ENCODE assay signal across 11 mouse cellular contexts in the genomic region with DNA sequence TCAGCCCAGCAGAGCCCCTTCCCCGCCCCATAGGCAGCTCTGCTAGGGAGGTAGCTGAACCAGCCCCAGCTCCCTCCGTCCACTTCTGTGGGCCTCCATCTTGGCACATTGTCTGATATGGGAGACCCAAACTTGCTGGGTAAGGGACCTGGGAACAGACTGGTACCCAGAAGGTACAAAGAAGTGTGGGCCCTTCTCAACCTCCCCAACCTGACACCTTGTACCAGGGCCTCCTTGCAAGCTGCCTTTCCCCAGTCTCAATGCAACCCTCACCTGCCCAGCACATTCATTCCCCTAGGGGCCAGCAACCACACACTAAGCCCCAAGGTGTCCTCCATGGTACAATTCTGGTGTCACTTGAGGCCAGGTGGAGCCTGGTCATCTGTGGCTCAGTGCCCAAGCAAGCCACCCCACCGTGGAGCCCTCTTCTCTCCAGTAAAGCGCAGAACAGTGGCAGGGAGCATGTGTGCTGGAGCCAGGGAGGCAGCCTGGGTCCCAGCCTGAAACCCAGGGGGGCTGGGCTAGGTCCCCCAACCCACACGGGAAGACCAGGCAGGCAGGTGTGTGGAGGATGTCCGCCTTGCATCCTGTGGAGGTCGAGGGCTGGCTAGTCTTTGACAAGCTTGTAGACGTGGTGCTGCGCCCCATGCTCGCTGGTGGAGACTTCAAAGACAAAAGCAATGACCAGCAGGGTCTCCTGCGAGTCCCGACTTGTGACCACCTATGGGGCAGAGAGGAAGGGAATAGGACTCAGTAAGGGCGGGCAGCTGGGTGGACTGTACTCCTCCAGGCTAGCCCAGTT. TPM values are rescaled to one million over a fixed set of nuclear protein-coding genes. Genes with fewer than 3 reads are reported as not detected.
A peak's percentile ranks its signal among the peaks of the same experiment; 100 is the strongest.
DNase-seq lines count a peak whose midpoint lies in the region; ATAC-seq and TF ChIP-seq lines count a peak whose summit lies in the region.
"Had no signal": no experiment of that assay in that cellular context is flagged by ENCODE, and none has a peak within 500 bp of the region (broad histone marks: within the 10 kb centered on the region; RNA-seq: fewer than 3 reads in every experiment).

No protein-coding gene starts in this region.

- no peak overlapping the region for H3K9ac ChIP-seq in lung, postnatal 0 days (replicated peaks; ENCODE audit: low read depth)
- H3K9ac ChIP-seq in hindbrain, embryonic 13.5 days = peak overlapping the region; percentile 13; the same call in 1 of the 2 replicates
- 0 out of 2 replicates have a peak overlapping the region, but pooled peaks have one; percentile 18 for H3K9ac ChIP-seq in stomach, postnatal 0 days (ENCODE audit: low read length)
- H3K9ac ChIP-seq: neural tube, embryonic 13.5 days had no signal

- TF ChIP-seq EP300 in lung, postnatal 0 days (IDR thresholded peaks at IDR 0.05) = no peak
- no peak for TF ChIP-seq EP300 in stomach, postnatal 0 days (optimal IDR thresholded peaks at IDR 0.05)

- ATAC-seq in lung, postnatal 0 days = no peak
- ATAC-seq in hindbrain, embryonic 13.5 days (ENCODE audit: low FRiP score) = no peak
- ATAC-seq in stomach, postnatal 0 days (ENCODE audit: low FRiP score, low TSS enrichment) = no peak
- ATAC-seq in CD4-positive, CD25-positive, alpha-beta regulatory T cell, adult 4 months = no peak

- H3K4me3 ChIP-seq in heart, embryonic 10.5 days = 0 out of 2 replicates have a peak overlapping the region, but pooled peaks have one; percentile 1
- H3K4me3 ChIP-seq in lung, postnatal 0 days (ENCODE audit: low read depth, low read length) = no peak overlapping the region
- H3K4me3 ChIP-seq in hindbrain, embryonic 13.5 days = no peak overlapping the region
- H3K4me3 ChIP-seq in stomach, postnatal 0 days (ENCODE audit: low read depth, low read length) = no peak overlapping the region
- no peak overlapping the region for H3K4me3 ChIP-seq in left cerebral cortex, adult 2 months
- H3K4me3 ChIP-seq: neural tube, embryonic 13.5 days had no signal

- H3K9me3 ChIP-seq in heart, embryonic 10.5 days = no peaks in the 10 kb centered on the region
- H3K9me3 ChIP-seq in lung, postnatal 0 days (ENCODE audit: low read length) = no peaks in the 10 kb centered on the region
- H3K9me3 ChIP-seq in hindbrain, embryonic 13.5 days = no peaks in the 10 kb centered on the region
- H3K9me3 ChIP-seq in stomach, postnatal 0 days (ENCODE audit: control insufficient read depth, low read length) = no peaks in the 10 kb centered on the region
- H3K9me3 ChIP-seq: neural tube, embryonic 13.5 days had no signal

- H3K27me3 ChIP-seq in heart, embryonic 10.5 days (ENCODE audit: insufficient read depth, poor library complexity, severe bottlenecking) = no peaks in the 10 kb centered on the region
- no peaks in the 10 kb centered on the region for H3K27me3 ChIP-seq in lung, postnatal 0 days (replicated peaks; ENCODE audit: insufficient read depth, low read length)
- H3K27me3 ChIP-seq in hindbrain, embryonic 13.5 days = no peaks in the 10 kb centered on the region
- no peaks in the 10 kb centered on the region for H3K27me3 ChIP-seq in stomach, postnatal 0 days (ENCODE audit: control insufficient read depth, insufficient read depth, low read length)
- H3K27me3 ChIP-seq: neural tube, embryonic 13.5 days had no signal

- peaks cover 74% of the 10 kb centered on the region for H3K36me3 ChIP-seq in heart, embryonic 10.5 days
- H3K36me3 ChIP-seq in lung, postnatal 0 days (ENCODE audit: insufficient read depth, low read length) = peaks cover 18% of the 10 kb centered on the region; the same call in 1 of the 2 replicates
- peaks cover 31% of the 10 kb centered on the region for H3K36me3 ChIP-seq in hindbrain, embryonic 13.5 days
- peaks cover 17% of the 10 kb centered on the region for H3K36me3 ChIP-seq in stomach, postnatal 0 days (ENCODE audit: control insufficient read depth, insufficient read depth, low read length)

- intact Hi-C loops in heart, postnatal 25 days (cut with DNase I) = no loop called here
- intact Hi-C loops in left cerebral cortex, adult 2 months (cut with DNase I) = no loop called here

- no peak for DNase-seq in heart, embryonic 10.5 days (ENCODE audit: low spot score)
- no peak for DNase-seq in heart, postnatal 25 days (ENCODE audit: low spot score)
- DNase-seq in lung, postnatal 0 days (ENCODE audit: low spot score) = no peak
- no peak for DNase-seq in lung, postnatal 14 days
- no peak for DNase-seq in stomach, postnatal 0 days (ENCODE audit: low spot score)
- no peak for DNase-seq in left cerebral cortex, adult 2 months (ENCODE audit: extremely low spot score in 1 of 2, low spot score in 2 of 2)
- DNase-seq: gastrocnemius, postnatal 10 days; lung, postnatal 10 days had no signal

- H3K4me2 ChIP-seq in lung, postnatal 0 days (replicated peaks; ENCODE audit: low read depth, low read length) = no peak overlapping the region
- no peak overlapping the region for H3K4me2 ChIP-seq in hindbrain, embryonic 13.5 days
- H3K4me2 ChIP-seq in stomach, postnatal 0 days (replicated peaks; ENCODE audit: low read depth) = no peak overlapping the region
- H3K4me2 ChIP-seq: neural tube, embryonic 13.5 days had no signal

- WGBS in heart, embryonic 10.5 days = 47% methylated on average over 13 of the region's 13 CpGs
- 50% methylated on average over 13 of the region's 13 CpGs for WGBS in lung, postnatal 0 days
- WGBS in hindbrain, embryonic 13.5 days = 43% methylated on average over 12 of the region's 13 CpGs
- WGBS in stomach, postnatal 0 days = 60% methylated on average over 13 of the region's 13 CpGs

- H3K4me1 ChIP-seq in heart, embryonic 10.5 days = peaks cover 70% of the 10 kb centered on the region
- peaks cover 14% of the 10 kb centered on the region for H3K4me1 ChIP-seq in lung, postnatal 0 days (ENCODE audit: insufficient read depth, low read depth, low read length)
- peaks cover 36% of the 10 kb centered on the region for H3K4me1 ChIP-seq in hindbrain, embryonic 13.5 days (replicated peaks)
- peaks cover 6% of the 10 kb centered on the region; the same call in 1 of the 2 replicates for H3K4me1 ChIP-seq in stomach, postnatal 0 days (replicated peaks; ENCODE audit: control insufficient read depth, insufficient read depth)

- peak overlapping the region; percentile 75 for H3K27ac ChIP-seq in heart, embryonic 10.5 days
- H3K27ac ChIP-seq in lung, postnatal 0 days (ENCODE audit: low read length) = no peak overlapping the region
- H3K27ac ChIP-seq in hindbrain, embryonic 13.5 days = no peak overlapping the region
- 0 out of 2 replicates have a peak overlapping the region, but pooled peaks have one; percentile 30 for H3K27ac ChIP-seq in stomach, postnatal 0 days (replicated peaks)
- H3K27ac ChIP-seq in left cerebral cortex, adult 2 months = no peak overlapping the region
- H3K27ac ChIP-seq: neural tube, embryonic 13.5 days had no signal

- peak; percentile 51 for TF ChIP-seq CTCF in lung, postnatal 0 days (IDR thresholded peaks at IDR 0.05)
- TF ChIP-seq CTCF in stomach, postnatal 0 days (IDR thresholded peaks at IDR 0.05; ENCODE audit: low read depth) = peak; percentile 58
- TF ChIP-seq CTCF in left cerebral cortex, adult 2 months (IDR thresholded peaks at IDR 0.05) = no peak

RNA-seq across cellular contexts. Expression of a gene that starts 4.0 kb away (rescaled TPM):
- 345 and 365 TPM in 2 replicates for polyA plus RNA-seq in heart, embryonic 10.5 days (2016; fragmentation: Nextera tagmentation; extraction: Ambion mirVana)
- 100 to 1,000 TPM; 359 to 375 TPM for total RNA-seq in heart, postnatal 25 days (2021)
- polyA plus RNA-seq in lung, postnatal 0 days (2015; fragmentation: Nextera tagmentation; extraction: Ambion mirVana) = 446 and 458 TPM in 2 replicates
- 336 and 366 TPM in 2 replicates for polyA plus RNA-seq in hindbrain, embryonic 13.5 days (2015; fragmentation: Nextera tagmentation; extraction: Ambion mirVana)
- polyA plus RNA-seq in stomach, postnatal 0 days (2015; fragmentation: Nextera tagmentation; extraction: Ambion mirVana) = 491 and 514 TPM in 2 replicates
- 100 to 1,000 TPM; 302 to 309 TPM for total RNA-seq in left cerebral cortex, adult 2 months (2021)
- polyA plus RNA-seq in CD4-positive, CD25-positive, alpha-beta regulatory T cell, adult 4 months (2017; shearing (Covaris generic)) = 100 to 1,000 TPM; 798 to 811 TPM

RNA-seq across cellular contexts. Expression of a gene that starts 18.3 kb away (rescaled TPM):
- polyA plus RNA-seq in heart, embryonic 10.5 days (2016; fragmentation: Nextera tagmentation; extraction: Ambion mirVana) = 6.3 and 6.5 TPM in 2 replicates
- total RNA-seq in heart, postnatal 25 days (2021) = 10 to 100 TPM; 12.2 to 14.4 TPM
- polyA plus RNA-seq in lung, postnatal 0 days (2015; fragmentation: Nextera tagmentation; extraction: Ambion mirVana) = 9.7 and 11.4 TPM in 2 replicates
- 1.8 and 2.0 TPM in 2 replicates for polyA plus RNA-seq in hindbrain, embryonic 13.5 days (2015; fragmentation: Nextera tagmentation; extraction: Ambion mirVana)
- polyA plus RNA-seq in stomach, postnatal 0 days (2015; fragmentation: Nextera tagmentation; extraction: Ambion mirVana) = 8.7 and 9.2 TPM in 2 replicates
- total RNA-seq in left cerebral cortex, adult 2 months (2021) = 1 to 10 TPM; 2.9 to 3.0 TPM
- polyA plus RNA-seq in CD4-positive, CD25-positive, alpha-beta regulatory T cell, adult 4 months (2017; shearing (Covaris generic)) = not detected

RNA-seq across cellular contexts. Expression of a gene that starts 19.0 kb away (rescaled TPM):
- polyA plus RNA-seq in heart, embryonic 10.5 days (2016; fragmentation: Nextera tagmentation; extraction: Ambion mirVana) = 25.8 and 30.6 TPM in 2 replicates
- 10 to 100 TPM; 10.5 to 11.1 TPM for total RNA-seq in heart, postnatal 25 days (2021)
- 21.8 and 24.3 TPM in 2 replicates for polyA plus RNA-seq in lung, postnatal 0 days (2015; fragmentation: Nextera tagmentation; extraction: Ambion mirVana)
- polyA plus RNA-seq in hindbrain, embryonic 13.5 days (2015; fragmentation: Nextera tagmentation; extraction: Ambion mirVana) = 21.9 and 24.2 TPM in 2 replicates
- polyA plus RNA-seq in stomach, postnatal 0 days (2015; fragmentation: Nextera tagmentation; extraction: Ambion mirVana) = 19.2 and 20.4 TPM in 2 replicates
- total RNA-seq in left cerebral cortex, adult 2 months (2021) = 10 to 100 TPM; 21.5 to 26.1 TPM
- polyA plus RNA-seq in CD4-positive, CD25-positive, alpha-beta regulatory T cell, adult 4 months (2017; shearing (Covaris generic)) = 1 to 10 TPM; 3.7 to 7.7 TPM

RNA-seq across cellular contexts. Expression of a gene that starts 32.7 kb away (rescaled TPM):
- 5.0 and 5.7 TPM in 2 replicates for polyA plus RNA-seq in heart, embryonic 10.5 days (2016; fragmentation: Nextera tagmentation; extraction: Ambion mirVana)
- under 1 TPM in 1 of 2 experiments, not detected in 1; 0.34 TPM for total RNA-seq in heart, postnatal 25 days (2021)
- 18.1 and 22.7 TPM in 2 replicates for polyA plus RNA-seq in lung, postnatal 0 days (2015; fragmentation: Nextera tagmentation; extraction: Ambion mirVana)
- polyA plus RNA-seq in hindbrain, embryonic 13.5 days (2015; fragmentation: Nextera tagmentation; extraction: Ambion mirVana) = 2.1 and 2.2 TPM in 2 replicates
- 3.3 and 3.5 TPM in 2 replicates for polyA plus RNA-seq in stomach, postnatal 0 days (2015; fragmentation: Nextera tagmentation; extraction: Ambion mirVana)
- not detected for total RNA-seq in left cerebral cortex, adult 2 months (2021)
- polyA plus RNA-seq in CD4-positive, CD25-positive, alpha-beta regulatory T cell, adult 4 months (2017; shearing (Covaris generic)) = under 1 TPM in 1 of 2 experiments, not detected in 1; 0.34 TPM

Comparison
In these comparisons a context has a peak if more than half of its experiments do, and no peak if none do; other contexts are left out.
1. H3K27ac ChIP-seq: peak in heart, embryonic 10.5 days (single experiment) and stomach, postnatal 0 days (single experiment); none in lung, postnatal 0 days (single experiment), hindbrain, embryonic 13.5 days (single experiment) and left cerebral cortex, adult 2 months (single experiment).